Mouse (Mus musculus): ENCODE results near the gene Lrch2. TPM values are rescaled to one million over a fixed set of nuclear protein-coding genes. Genes with fewer than 3 reads are reported as not detected.

The Lrch2 gene
- polyA plus RNA-seq (2015; fragmentation: Nextera tagmentation; extraction: Ambion mirVana), result 0.83 and 1.1 TPM in 2 replicates

GRCm38 (mm10) chrX:147553421-147554201 is at the start of gene Lrch2:
Gene Lrch2, minus strand, starts transcription at chrX:147554081.

GRCm38 (mm10) chrX:147453610-147454009 is 100.3 kb downstream of the Lrch2 start, which contains the start of gene Vmn1r239-ps:
Gene Vmn1r239-ps, minus strand, starts transcription at chrX:147453710.

GRCm38 (mm10) chrX:147429129-147429528 is 124.8 kb downstream of the Lrch2 start, which contains the start of gene Il13ra2:
Gene Il13ra2, minus strand, starts transcription at chrX:147429192.

Other genes with a start within 250 kb of the Lrch2 start
- 0.12 and 0.24 TPM in 2 replicates for gene Il13ra2, start 124.9 kb downstream of the Lrch2 start, polyA plus RNA-seq (2015; fragmentation: Nextera tagmentation; extraction: Ambion mirVana)
- gene Vmn1r239-ps, start 100.4 kb downstream of the Lrch2 start, polyA plus RNA-seq (2015; fragmentation: Nextera tagmentation; extraction: Ambion mirVana), result not detected in 2 replicates
- gene Gm15128, start 211.9 kb upstream of the Lrch2 start, polyA plus RNA-seq (2015; fragmentation: Nextera tagmentation; extraction: Ambion mirVana), result not detected in 2 replicates

Data from spleen, postnatal 0 days (tissue).